Mouse (Mus musculus): ENCODE data around the gene Ccdc191.
A peak's percentile ranks its signal among the peaks of the same experiment; 100 is the strongest.

Gene Ccdc191

DNA sequence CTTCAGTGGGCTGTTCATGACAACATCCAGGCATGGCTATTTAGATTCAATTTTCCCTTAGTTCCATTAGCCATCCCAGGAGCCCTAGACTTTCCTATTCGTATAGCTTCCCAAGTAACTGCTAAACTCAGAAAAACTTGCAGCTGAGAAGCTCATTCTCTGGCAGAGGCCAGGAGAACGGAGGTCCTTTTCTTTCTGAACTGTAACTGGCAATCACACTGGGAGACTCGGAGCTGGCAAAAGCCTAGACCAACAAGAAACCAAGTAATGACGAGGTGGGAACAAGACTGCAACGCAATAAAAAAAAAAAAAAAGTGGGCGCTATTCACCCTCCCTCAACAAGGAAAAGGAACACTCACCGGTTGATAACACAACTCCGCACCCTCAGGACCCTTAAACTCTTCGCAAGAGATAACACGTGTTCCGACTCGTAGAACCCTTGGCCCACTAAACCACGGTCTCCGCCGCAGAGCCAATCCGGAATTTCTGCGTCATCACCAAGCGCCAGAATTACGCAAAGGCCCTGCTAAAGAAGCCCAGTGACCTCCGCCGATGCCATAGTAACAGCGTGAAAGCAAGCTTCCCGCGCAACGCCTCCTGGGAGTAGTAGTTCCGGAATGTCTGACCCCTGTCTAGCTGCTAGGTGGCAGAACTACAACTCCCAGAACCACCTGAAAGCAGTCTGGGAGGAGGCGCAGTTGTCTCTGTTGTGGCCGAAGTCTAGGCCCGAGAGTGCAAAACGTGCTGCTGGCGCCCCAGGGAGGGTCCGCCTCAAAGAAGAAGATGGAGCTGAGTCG, at the start of gene Ccdc191:
TSS of gene Ccdc191 (plus strand) at position 593 of the 797 bp plus-strand sequence.
- peak; percentile 99 for DNase-seq (ENCODE audit: low spot score in 2 of 2)

DNA sequence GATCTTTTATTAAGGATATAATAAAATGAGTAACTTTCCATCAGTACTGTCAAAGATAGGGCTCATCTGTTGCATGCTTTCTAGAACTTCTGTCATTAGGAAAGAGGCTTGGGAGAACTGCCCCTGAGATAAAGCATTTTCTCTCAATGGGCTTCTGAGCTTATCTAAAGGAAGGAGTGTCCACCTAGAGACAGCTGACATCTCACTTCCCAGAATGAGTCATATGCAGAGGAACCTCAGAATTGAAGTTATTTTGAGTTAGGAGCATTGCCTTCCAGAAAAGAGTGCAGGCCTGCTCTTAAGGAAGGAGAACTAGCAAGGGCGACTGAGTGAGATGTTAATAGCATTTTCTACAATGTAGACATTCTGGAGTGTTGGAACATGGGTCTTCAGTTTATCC, 48.4 kb upstream of the Ccdc191 start:
- no peak for DNase-seq (ENCODE audit: low spot score in 2 of 2)

DNA sequence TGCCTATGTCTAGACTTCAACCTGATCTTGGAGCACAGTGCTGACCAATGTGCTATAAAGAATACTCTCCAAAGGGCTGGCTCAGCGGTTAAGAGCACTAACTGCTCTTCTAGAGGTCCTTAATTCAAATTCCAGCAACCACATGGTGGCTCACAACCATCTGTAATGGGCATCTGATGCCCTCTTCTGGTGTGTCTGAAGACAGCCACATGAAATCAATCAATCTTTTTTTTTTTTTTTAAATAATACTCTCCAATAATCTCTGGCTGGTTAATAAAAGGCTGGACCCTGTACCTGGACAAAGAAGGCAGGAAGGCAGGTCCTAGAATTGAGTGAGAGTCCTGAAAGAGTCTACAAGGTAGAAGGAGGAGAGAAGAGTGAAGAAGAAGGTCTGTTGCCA, 39.8 kb upstream of the Ccdc191 start:
- no peak for DNase-seq (ENCODE audit: low spot score in 2 of 2)

DNA sequence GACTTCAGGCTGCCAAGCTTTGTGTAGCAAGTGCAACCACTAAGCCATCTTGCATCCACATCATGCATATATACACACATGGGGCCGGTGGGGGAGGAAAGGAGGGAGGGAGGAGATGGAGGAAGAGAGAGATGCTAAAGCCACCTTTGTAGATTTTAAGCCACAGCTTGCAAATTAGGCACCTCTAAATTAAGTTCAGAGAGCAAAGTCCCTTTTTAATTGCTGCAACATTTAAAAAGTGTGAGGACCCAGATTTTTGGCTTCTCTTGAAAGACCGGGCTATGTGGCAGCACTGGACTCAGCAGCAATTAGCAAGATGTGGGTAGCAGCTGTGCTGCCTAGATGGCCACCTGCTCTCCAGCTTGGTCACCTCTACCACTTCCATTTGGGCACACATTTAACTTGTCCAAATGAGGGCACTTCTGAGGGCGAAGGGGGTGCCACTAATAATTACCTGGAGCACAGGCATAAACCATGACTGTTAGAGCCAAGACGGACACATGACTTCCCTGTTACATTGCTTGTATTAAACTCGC, 30.6 kb upstream of the Ccdc191 start:
- no peak for DNase-seq (ENCODE audit: low spot score in 2 of 2)

DNA sequence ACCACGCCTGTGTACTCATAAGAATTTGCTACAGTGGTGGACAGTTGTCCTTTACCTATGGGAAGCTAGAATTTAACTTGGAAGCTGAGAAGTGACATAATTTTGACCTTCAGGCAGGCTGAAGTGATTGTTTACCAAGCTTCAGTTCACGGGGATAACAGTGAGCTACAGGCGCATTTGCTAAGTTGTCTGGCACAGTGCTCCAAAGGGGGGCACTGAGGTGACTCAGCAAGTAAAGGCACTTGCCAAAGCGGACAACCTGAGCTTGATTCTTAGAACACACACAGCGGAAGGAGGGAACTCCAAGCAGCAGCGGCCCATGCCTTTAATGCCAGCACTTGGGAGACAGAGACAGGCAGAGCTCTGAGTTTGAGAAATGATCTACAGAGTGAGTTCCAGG, 29.0 kb upstream of the Ccdc191 start:
- DNase-seq (ENCODE audit: low spot score in 2 of 2): no peak

DNA sequence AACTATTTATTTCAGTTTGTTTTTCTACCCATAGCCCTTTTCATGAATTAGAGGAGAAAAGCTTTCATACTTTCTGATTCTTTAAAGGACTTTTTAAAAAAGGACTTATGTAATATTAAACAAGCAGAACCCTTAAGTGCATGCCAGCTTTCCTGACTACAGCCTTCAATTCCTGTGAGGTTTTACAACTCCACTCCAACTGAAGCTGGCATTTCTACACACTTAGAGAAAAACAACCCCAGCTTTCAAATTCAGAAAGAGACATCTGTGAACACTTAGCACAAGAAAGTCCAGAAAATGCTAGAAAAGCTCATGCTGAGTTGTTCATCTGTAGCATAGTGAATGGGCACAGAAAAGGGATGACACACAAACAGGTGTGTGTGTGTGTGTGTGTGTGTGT, 19.8 kb upstream of the Ccdc191 start:
- DNase-seq (ENCODE audit: low spot score in 2 of 2): no peak

DNA sequence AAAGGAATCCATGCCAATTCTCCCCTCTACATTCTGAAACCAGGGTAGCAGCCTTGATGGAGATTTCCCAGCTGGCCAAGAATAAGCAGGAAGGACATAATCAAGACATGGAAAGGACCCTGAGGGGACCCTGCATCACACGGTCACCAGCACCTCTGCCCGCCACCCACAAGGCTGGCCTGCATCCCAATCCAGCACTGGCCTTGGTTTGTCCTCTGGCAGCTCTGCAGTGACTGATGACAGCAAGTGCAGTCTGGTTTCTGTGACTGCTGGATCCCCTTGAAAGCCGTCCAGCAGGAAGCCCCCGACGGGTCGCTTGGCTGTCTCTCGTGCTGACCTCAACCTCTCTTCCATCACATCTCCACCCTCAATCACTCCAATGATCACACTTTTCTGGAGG, 18.2 kb upstream of the Ccdc191 start:
- DNase-seq (ENCODE audit: low spot score in 2 of 2): no peak

DNA sequence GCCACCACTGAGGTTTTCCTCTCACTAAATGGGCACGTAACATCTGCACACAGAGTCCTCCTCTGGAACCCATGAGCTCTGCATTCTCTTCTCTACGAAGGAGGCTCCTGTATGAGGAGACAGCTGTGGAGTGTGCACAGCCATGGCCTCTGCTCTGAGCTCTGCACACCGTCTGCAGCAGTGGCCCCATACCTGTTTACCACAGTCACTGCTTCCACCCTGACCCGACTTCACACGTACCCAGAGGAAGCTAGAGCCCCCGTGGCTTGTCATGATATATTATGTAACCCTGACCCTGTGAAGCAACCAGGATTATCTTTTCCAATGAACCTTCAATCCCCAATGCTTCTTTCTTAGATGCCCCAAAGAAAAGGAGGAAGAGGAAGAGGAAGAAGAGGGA, 9.8 kb upstream of the Ccdc191 start:
- DNase-seq (ENCODE audit: low spot score in 2 of 2): no peak

DNA sequence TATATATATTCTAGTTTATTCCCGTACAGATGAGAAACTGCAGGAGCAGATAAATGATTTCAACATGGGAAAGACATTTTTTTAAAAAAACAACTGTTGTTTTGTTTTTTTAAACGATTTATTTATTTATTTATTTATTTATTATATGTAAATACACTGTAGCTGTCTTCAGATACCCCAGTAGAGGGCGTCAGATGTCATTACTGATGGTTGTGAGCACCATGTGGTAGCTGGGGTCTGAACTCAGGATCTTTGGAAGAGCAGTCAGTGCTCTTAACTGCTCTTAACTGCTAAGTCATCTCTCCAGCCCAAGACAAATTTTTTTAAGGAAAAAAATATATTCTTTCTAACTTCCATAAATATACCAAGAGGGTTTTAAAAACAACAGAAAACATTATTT, 8.0 kb upstream of the Ccdc191 start:
- DNase-seq (ENCODE audit: low spot score in 2 of 2): no peak

DNA sequence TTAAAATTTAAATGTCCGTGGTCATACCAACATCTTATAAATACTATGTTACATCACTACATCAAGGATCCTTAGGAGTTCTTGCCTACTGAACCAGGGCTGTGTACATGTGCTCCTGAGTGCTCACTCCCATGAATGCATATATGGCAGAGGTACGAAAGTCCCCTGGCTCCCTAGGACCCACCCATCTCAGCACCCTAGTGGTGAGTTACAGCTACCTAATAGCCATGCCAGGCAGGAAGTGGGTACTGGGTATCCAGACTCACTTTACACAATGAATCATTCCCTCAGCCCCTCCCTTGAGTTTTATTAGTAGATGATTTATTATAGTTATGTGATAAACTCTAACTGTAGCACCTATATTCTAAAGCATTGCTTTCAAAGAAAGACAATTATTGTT, 7.3 kb upstream of the Ccdc191 start:
- no peak for DNase-seq (ENCODE audit: low spot score in 2 of 2)

DNA sequence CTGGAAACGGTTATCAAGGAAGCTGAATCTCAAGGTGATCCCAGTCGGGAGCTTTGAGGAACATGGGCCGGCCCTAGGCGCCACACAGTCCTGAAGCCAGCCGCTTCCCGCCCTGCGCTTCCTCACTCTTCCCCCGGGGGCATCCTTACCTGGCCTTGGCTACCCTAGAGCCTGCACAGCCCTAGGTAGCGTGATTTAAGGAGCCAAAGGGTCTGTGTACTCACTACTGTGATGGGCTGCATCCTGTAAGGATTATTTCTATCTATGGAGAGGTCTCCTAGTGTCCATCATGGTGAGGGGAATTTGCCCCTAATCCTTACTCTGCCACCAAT, 371 bp downstream of the Ccdc191 start:
- no peak for DNase-seq (ENCODE audit: low spot score in 2 of 2)

DNA sequence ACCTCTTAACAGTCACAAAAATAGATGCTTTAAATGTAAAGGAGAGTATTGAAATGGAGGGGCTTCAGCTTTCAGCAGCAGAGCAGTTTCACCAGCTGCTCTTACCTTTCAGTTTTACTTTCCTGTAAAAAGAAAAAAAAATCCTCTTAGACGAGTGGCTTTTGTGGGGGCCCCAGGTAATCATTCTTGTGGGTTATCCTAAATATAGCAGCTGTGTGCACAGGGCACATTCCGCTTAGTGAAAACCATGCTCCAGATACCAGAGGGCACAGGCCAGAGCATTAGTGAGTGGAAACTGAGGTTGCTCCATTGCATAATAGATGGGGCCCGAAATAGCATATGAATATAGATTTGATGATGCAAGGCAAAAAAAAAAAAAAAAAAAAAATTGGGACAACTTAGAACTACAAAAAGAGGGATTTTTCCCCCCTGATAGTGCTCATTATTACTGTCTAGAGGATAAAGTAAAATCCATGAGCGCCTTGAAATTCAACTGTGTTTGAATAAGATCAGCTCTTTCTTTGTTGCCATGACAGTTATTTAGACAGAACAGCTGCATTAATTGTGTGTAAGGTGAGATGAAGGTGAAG, 1.2 kb downstream of the Ccdc191 start:
- no peak for DNase-seq (ENCODE audit: low spot score in 2 of 2)

DNA sequence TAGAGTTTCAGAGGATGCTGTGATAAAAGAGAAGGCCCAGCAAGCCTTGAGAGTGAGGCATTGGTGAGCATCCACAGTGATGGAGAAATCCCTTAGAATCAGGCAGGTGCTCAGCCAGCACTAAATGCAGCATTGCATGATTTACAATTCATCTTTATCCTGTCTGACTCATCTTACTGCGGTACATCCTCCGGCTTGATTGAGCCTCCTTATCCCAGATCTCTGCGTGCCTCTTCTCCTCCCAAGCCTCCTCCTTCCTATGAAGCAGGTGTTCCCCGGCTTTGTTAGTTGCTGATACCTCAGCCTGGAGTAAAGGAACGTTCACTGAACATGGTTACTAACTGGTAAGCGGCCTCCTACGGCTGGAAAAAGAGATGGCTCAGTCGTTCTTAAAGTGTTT, 4.9 kb downstream of the Ccdc191 start:
- DNase-seq (ENCODE audit: low spot score in 2 of 2): no peak

DNA sequence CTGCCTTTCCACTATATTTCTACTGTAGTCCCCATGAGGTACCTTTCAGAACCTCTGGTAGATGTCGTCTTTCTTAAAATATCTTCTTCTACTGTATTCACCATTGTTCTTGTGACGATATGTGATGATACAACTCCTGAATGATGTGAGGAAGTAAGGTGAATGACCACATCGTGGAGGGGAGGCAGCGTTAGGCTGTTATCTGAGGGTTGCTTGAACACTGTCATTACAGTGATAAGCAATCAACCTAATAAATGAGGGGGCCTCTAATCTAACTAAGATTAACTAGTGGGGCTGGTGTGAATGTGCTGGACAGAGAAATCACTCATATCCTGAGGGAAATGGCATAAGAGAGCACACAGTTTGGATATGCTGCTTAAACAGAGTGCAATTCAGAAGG, 10.5 kb downstream of the Ccdc191 start:
- no peak for DNase-seq (ENCODE audit: low spot score in 2 of 2)

DNA sequence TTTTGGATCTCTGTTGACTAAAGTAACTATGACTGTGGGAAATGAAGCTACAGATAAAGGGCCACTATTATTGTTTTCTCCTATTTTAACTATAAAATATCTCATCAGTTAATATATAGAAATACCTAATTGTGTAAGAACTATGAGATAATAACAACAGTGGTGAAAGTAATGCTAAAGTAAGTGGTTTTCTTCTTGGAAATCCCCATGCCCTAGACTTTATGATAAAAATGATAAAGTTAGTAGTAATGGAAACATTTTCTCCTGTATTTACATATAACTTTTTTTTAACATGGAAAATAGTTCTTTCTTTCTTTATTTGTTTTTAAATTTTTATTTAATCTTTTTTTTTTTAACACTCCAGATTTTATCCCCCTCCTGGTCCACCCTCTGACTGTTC, 11.0 kb downstream of the Ccdc191 start:
- DNase-seq (ENCODE audit: low spot score in 2 of 2): no peak

DNA sequence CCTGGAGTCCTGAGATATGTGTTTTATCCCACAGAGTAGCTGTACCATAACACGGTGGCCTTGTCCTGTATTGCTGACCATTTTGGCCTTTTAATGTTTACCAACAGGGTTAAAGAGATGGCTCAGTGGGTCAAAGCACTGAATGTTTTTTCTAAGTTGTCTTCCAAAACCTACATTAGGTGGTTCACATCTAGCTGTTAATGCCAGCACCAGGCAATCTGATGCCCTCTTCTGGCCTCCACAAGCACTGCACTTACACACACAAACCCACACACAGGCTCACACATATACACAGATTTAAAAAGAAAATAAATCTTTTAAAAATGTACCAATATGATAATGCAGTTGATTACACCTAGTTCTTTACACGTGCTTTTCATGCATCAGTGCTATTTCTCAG, 19.3 kb downstream of the Ccdc191 start:
- no peak for DNase-seq (ENCODE audit: low spot score in 2 of 2)

DNA sequence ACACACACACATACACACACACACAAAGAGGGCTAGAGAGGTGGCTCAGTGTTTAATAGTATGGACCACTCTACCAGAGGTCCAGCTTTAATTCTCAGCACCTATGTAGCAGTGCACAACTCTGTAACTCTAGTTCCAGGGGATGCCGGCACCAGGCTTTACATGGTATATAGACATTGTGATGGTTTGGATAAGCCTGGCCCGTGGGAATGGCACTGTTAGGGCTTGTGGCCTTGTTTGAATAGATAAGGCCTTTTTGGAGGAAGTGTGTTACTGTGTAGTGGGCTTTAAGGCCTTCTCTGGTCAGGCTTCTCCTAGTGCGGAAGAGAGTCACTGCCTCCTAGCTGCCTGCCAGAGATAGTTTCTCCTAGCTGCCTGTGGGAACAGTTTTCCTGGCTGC, 29.3 kb downstream of the Ccdc191 start:
- no peak for DNase-seq (ENCODE audit: low spot score in 2 of 2)

DNA sequence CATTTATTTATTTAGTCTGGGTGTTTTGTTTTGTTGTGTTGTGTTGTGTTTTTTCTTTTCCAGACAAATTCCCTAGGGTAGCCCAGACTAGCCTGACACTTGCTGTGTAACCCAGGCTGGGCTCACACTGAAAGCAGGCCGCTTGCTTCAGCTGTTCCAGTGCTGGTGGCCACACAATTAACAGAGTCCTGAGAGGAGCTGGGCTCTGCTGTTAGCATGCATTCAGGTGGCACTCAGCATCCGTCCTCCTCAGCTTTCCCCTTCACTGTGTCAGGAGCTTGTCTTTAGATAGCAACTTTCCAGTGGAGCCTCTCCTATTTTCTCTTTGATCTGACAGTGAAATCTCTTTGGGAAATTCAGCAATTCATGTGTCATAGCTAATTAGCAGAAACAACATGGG, 32.4 kb downstream of the Ccdc191 start:
- DNase-seq (ENCODE audit: low spot score in 2 of 2): no peak

DNA sequence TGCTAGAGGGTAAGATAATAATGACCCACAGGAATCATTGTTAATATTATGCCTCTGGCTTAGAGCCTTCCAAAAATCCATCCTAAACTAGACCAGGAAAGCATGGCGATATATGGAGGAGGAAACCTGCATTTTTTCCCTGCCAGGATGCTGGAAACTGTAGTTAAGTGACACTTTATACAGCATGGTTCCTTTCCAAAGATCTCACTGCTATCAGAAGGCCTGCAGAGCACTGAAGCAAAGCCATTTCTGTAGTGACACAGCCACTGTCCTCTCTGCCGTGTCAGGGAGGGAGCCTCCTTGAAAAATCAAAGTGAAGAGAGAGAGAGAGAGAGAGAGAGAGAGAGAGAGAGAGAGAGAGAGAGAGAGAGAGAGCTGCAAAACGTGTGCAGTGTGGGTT, 33.0 kb downstream of the Ccdc191 start:
- no peak for DNase-seq (ENCODE audit: low spot score in 2 of 2)

DNA sequence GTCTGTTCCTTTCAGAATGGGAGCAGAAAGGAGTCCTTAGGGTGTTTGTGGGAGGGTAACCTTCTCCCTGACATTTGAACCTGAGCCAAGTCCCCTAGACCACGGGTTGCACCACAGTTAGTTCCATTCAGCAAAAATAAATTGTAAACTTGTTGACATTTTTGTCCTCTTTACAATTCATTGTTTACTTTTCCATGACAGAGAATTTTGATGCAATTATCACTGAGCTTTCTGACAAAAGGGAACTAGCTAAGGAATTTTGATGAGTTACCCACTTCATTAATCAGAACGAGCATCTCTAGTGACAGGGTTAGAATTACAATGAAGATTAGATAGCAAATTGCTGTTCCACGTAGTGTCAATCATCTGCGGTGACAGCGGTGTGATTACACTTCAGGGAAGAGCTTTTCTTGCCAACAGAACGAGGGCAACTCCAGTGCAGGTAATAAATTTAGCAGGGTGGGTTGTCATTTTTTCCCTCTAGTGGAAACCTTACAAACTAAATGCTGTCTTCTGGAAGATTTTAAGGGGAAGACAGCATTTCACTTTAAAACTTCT, 35.5 kb downstream of the Ccdc191 start:
- no peak for DNase-seq (ENCODE audit: low spot score in 2 of 2)

DNA sequence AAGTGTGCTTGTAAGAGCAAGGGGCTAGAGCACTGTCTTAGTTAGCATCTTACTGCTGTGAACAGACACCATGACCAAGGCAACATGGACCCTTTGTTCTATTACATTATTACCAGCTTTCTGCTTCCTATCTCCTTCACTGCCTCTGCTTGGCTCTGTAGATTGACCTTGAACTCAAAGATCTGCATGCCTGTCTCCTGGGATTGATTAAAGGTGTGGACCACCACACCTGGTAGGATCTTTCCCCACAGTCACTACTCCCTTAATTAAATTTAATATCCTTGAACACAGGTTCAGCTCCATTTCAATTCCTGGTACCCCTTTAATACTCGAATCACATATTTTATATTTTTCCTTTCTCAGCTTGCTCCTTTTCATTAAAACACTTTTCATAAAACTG, 36.2 kb downstream of the Ccdc191 start:
- DNase-seq (ENCODE audit: low spot score in 2 of 2): no peak

DNA sequence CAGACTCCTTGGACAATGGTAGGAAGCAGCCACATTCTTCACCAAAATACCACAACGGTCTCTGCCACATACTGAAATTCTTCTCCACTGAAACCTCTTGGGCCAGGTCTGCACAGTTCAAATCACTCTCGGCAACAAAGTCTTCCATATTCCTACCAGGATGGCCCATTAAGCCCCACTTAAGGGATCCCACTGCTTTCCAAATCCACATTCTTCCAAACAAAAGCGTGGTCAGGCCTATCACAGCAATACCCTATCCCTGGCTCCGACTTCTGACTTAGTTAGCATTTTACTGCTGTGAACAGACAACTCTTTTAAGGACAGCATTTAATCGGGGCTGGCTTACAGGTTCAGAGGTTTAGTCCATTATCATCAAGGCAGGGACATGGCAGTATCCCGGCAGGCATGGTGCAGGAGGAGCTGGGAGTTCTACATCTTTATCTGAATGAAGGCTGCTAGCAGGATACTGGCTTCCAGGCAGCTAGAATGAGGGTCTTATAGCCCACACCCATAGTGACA, 36.8 kb downstream of the Ccdc191 start, which contains the start of gene Qtrt2:
TSS of gene Qtrt2 (minus strand) at position 469 of the 519 bp plus-strand sequence.
- no peak for DNase-seq (ENCODE audit: low spot score in 2 of 2)

DNA sequence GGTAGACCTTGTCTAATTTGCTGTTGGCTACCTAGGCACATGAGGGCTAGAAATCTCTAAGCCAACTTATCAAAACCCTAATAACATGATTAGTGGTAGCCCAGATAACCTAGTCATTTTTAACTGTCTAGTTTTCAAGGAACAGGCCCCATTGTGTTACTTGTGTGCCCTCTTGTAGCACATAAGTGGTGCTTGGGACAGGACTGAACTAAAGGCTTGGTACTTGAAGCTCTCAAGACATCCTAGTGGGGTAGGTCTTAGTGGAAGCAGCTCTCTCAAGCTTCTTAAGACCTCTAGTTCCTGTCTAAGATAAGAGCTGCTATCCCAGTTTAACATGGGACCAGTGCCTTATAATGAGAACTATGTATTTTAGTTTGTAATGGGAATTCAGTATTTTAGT, 41.0 kb downstream of the Ccdc191 start:
- DNase-seq (ENCODE audit: low spot score in 2 of 2): no peak
